Mouse (Mus musculus) inflammation-experienced regulatory T-cells, adult 6 months (primary cell): Measurements from ENCODE around the gene Btbd1. TPM values are rescaled to one million over a fixed set of nuclear protein-coding genes. Genes with fewer than 3 reads are reported as not detected.
A peak's percentile ranks its signal among the peaks of the same experiment; 100 is the strongest.

Experiments
- ATAC-seq: one replicate; pipeline ENCODE4 v1.8.0; 2017
- polyA plus RNA-seq, 3 experiments: library from polyadenylated mRNA; unstranded; fragments of 100-300 nt; shearing (Covaris generic); gene quantifications; one replicate each; pipeline ENCODE4 v1.2.1; 2017

The Btbd1 gene
- 10 to 100 TPM; 13.9 to 23.0 (median 16.8) TPM for polyA plus RNA-seq

- peak; percentile 83 for ATAC-seq
Measured at GRCm38 (mm10) chr7:81829379-81829894, at the start of gene Btbd1. Btbd1 (minus strand) TSS chr7:81829431.

- ATAC-seq = no peak
Measured at GRCm38 (mm10) chr7:81875372-81875771, 46.1 kb upstream of the Btbd1 start.

GRCm38 (mm10) chr7:81874636-81875035 is 45.4 kb upstream of the Btbd1 start:
- no peak for ATAC-seq

GRCm38 (mm10) chr7:81873807-81874206 is 44.6 kb upstream of the Btbd1 start:
- ATAC-seq = no peak

- ATAC-seq = no peak
Measured at GRCm38 (mm10) chr7:81872493-81873013, 43.3 kb upstream of the Btbd1 start.

GRCm38 (mm10) chr7:81868158-81868557 is 38.9 kb upstream of the Btbd1 start:
- ATAC-seq = peak; percentile 37

GRCm38 (mm10) chr7:81867231-81867930 is 38.1 kb upstream of the Btbd1 start:
- no peak for ATAC-seq

GRCm38 (mm10) chr7:81865937-81866336 is 36.7 kb upstream of the Btbd1 start:
- no peak for ATAC-seq

- no peak for ATAC-seq
Measured at GRCm38 (mm10) chr7:81864552-81864951, 35.3 kb upstream of the Btbd1 start.

- peak; percentile 88 for ATAC-seq
Measured at GRCm38 (mm10) chr7:81862587-81863583, 33.7 kb upstream of the Btbd1 start.

- ATAC-seq = no peak
Measured at GRCm38 (mm10) chr7:81861921-81862320, 32.7 kb upstream of the Btbd1 start.

- no peak for ATAC-seq
Measured at GRCm38 (mm10) chr7:81861461-81861860, 32.2 kb upstream of the Btbd1 start.

GRCm38 (mm10) chr7:81860996-81861395 is 31.8 kb upstream of the Btbd1 start:
- no peak for ATAC-seq

GRCm38 (mm10) chr7:81860071-81860470 is 30.8 kb upstream of the Btbd1 start:
- no peak for ATAC-seq

GRCm38 (mm10) chr7:81858968-81859721 is 29.9 kb upstream of the Btbd1 start, which contains the start of gene Tm6sf1:
Tm6sf1 (plus strand) TSS chr7:81859001.
- no peak for ATAC-seq

- ATAC-seq = no peak
Measured at GRCm38 (mm10) chr7:81858236-81858635, 29.0 kb upstream of the Btbd1 start.

GRCm38 (mm10) chr7:81856221-81856620 is 27.0 kb upstream of the Btbd1 start:
- ATAC-seq = no peak

GRCm38 (mm10) chr7:81855694-81856093 is 26.5 kb upstream of the Btbd1 start, which contains the start of gene Gm10160:
Gm10160 (minus strand) TSS chr7:81855794.
- ATAC-seq = no peak

GRCm38 (mm10) chr7:81854568-81855307 is 25.5 kb upstream of the Btbd1 start:
- ATAC-seq = peak; percentile 75

- no peak for ATAC-seq
Measured at GRCm38 (mm10) chr7:81851706-81852105, 22.5 kb upstream of the Btbd1 start.

- ATAC-seq = no peak
Measured at GRCm38 (mm10) chr7:81850171-81850570, 20.9 kb upstream of the Btbd1 start.
